8 mouse cellular contexts compared by ENCODE assay signal in the genomic region with DNA sequence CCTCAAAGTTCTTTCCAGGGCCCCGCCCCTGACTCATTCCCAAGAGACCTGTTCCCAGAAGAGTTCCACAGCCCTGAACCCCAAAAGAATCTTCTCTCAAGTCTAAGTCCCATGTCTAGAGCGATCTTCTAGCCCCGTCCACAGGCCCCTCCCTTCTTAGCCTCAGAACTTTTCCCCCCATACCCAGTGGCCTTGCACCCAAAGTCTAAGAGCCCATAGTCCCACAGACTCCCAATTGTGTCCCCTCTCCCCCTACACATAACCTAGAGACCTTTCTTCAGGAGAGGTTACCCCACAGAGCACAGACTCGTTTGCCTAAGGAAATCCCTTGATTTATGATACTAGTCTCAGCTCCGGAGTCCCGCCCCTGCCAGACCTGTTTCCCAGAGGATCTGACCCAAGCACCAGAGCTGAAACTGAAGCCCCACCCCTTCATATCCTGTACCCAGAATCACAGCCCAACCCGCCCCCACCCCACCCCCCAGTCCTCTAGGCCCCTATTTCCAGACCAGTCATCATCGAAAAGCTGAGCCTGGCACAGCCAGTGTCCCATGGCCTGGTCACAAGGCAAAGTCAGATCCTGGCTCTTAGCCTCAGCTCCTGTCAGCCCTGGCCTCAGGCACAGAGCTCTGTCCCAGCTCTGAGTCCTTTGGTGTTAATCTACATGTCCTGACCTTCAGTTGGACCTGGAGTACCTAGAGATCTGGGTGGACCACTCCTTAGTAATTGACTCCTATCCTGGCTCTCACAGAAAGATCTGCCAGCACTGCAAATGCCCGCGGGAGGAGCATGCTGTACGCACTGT. TPM values are rescaled to one million over a fixed set of nuclear protein-coding genes. Genes with fewer than 3 reads are reported as not detected.
DNase-seq lines count a peak whose midpoint lies in the region; ATAC-seq lines count a peak whose summit lies in the region.

No protein-coding gene starts in this region.

- H3K27ac ChIP-seq in neural tube, embryonic 11.5 days (ENCODE audit: low read depth, low read length) = no peak overlapping the region
- H3K27ac ChIP-seq in heart, embryonic 12.5 days (ENCODE audit: poor library complexity, severe bottlenecking) = 0 out of 2 replicates have a peak overlapping the region, but pooled peaks have one; percentile 80
- H3K27ac ChIP-seq in kidney, embryonic 16.5 days (ENCODE audit: low read length) = peak overlapping the region; percentile 91
- H3K27ac ChIP-seq in stomach, embryonic 16.5 days (ENCODE audit: low read length) = peak overlapping the region; percentile 89

- 47% methylated on average over 11 of the region's 11 CpGs for WGBS in neural tube, embryonic 11.5 days
- 51% methylated on average over 11 of the region's 11 CpGs for WGBS in heart, embryonic 12.5 days
- 42% methylated on average over 11 of the region's 11 CpGs for WGBS in kidney, embryonic 16.5 days
- 47% methylated on average over 11 of the region's 11 CpGs for WGBS in stomach, embryonic 16.5 days

- ATAC-seq in neural tube, embryonic 11.5 days (ENCODE audit: insufficient read depth, low FRiP score, low TSS enrichment) = no peak
- peak; percentile 31; the same call in 1 of the 2 replicates for ATAC-seq in heart, embryonic 12.5 days (ENCODE audit: insufficient number of reproducible peaks, low FRiP score)
- ATAC-seq in kidney, embryonic 16.5 days (ENCODE audit: low FRiP score, low TSS enrichment) = peak; percentile 49
- ATAC-seq in stomach, embryonic 16.5 days (ENCODE audit: insufficient read depth, low FRiP score) = peak; percentile 38

- no peaks in the 10 kb centered on the region for H3K4me1 ChIP-seq in neural tube, embryonic 11.5 days (ENCODE audit: control insufficient read depth, insufficient read depth, low read length)
- peaks cover 13% of the 10 kb centered on the region; the same call in 1 of the 2 replicates for H3K4me1 ChIP-seq in heart, embryonic 12.5 days (replicated peaks)
- peaks cover 9% of the 10 kb centered on the region for H3K4me1 ChIP-seq in kidney, embryonic 16.5 days (ENCODE audit: insufficient read depth, low read length)
- peaks cover 3% of the 10 kb centered on the region; the same call in 1 of the 2 replicates for H3K4me1 ChIP-seq in stomach, embryonic 16.5 days (ENCODE audit: control insufficient read depth, insufficient read depth, low read length)

- H3K36me3 ChIP-seq in neural tube, embryonic 11.5 days (ENCODE audit: control insufficient read depth, insufficient read depth, low read length) = no peaks in the 10 kb centered on the region
- peaks cover 10% of the 10 kb centered on the region; the same call in 1 of the 2 replicates for H3K36me3 ChIP-seq in heart, embryonic 12.5 days
- no peaks in the 10 kb centered on the region for H3K36me3 ChIP-seq in kidney, embryonic 16.5 days (ENCODE audit: insufficient read depth, low read length)
- H3K36me3 ChIP-seq in stomach, embryonic 16.5 days (ENCODE audit: control insufficient read depth, insufficient read depth, low read length) = no peaks in the 10 kb centered on the region; the same call in 1 of the 2 replicates

- no peaks in the 10 kb centered on the region for H3K27me3 ChIP-seq in neural tube, embryonic 11.5 days (ENCODE audit: control insufficient read depth, insufficient read depth, low read length)
- no peaks in the 10 kb centered on the region for H3K27me3 ChIP-seq in heart, embryonic 12.5 days (replicated peaks)
- H3K27me3 ChIP-seq in kidney, embryonic 16.5 days (ENCODE audit: insufficient read depth, low read length) = no peaks in the 10 kb centered on the region
- H3K27me3 ChIP-seq in stomach, embryonic 16.5 days (ENCODE audit: control insufficient read depth, insufficient read depth, low read length) = no peaks in the 10 kb centered on the region

- no peak overlapping the region for H3K9ac ChIP-seq in neural tube, embryonic 11.5 days (ENCODE audit: low read length)
- no peak overlapping the region for H3K9ac ChIP-seq in heart, embryonic 12.5 days
- 0 out of 2 replicates have a peak overlapping the region, but pooled peaks have one; percentile 31 for H3K9ac ChIP-seq in kidney, embryonic 16.5 days (replicated peaks; ENCODE audit: low read length)
- H3K9ac ChIP-seq in stomach, embryonic 16.5 days (ENCODE audit: low read length) = peak overlapping the region; percentile 76; the same call in 1 of the 2 replicates

- no peaks in the 10 kb centered on the region for H3K9me3 ChIP-seq in neural tube, embryonic 11.5 days (ENCODE audit: control insufficient read depth, low read length)
- no peaks in the 10 kb centered on the region for H3K9me3 ChIP-seq in heart, embryonic 12.5 days (replicated peaks)
- H3K9me3 ChIP-seq in kidney, embryonic 16.5 days (ENCODE audit: low read length) = no peaks in the 10 kb centered on the region
- no peaks in the 10 kb centered on the region for H3K9me3 ChIP-seq in stomach, embryonic 16.5 days (replicated peaks; ENCODE audit: control insufficient read depth, low read length)

- no peak overlapping the region; the same call in 1 of the 2 replicates for H3K4me2 ChIP-seq in neural tube, embryonic 11.5 days (ENCODE audit: low read depth)
- H3K4me2 ChIP-seq in heart, embryonic 12.5 days = peak overlapping the region; percentile 76
- H3K4me2 ChIP-seq in kidney, embryonic 16.5 days (replicated peaks; ENCODE audit: low read depth, low read length) = peak overlapping the region; percentile 56
- H3K4me2 ChIP-seq in stomach, embryonic 16.5 days (ENCODE audit: low read depth, low read length) = peak overlapping the region; percentile 64

- 0 out of 2 replicates have a peak overlapping the region, but pooled peaks have one; percentile 2 for H3K4me3 ChIP-seq in neural tube, embryonic 11.5 days (ENCODE audit: low read depth, low read length)
- H3K4me3 ChIP-seq in heart, embryonic 12.5 days = peak overlapping the region; percentile 63; the same call in 1 of the 2 replicates
- peak overlapping the region; percentile 56 for H3K4me3 ChIP-seq in kidney, embryonic 16.5 days (ENCODE audit: low read length)
- peak overlapping the region; percentile 54 for H3K4me3 ChIP-seq in stomach, embryonic 16.5 days (replicated peaks; ENCODE audit: low read length)

- DNase-seq in neural tube, embryonic 11.5 days (ENCODE audit: low spot score) = no peak
- no peak for DNase-seq in neural tube, embryonic 10.5 days (ENCODE audit: extremely low spot score, low spot score)
- DNase-seq in cerebellum, adult 11-12 months = no peak
- DNase-seq in testis, postnatal 14 days (ENCODE audit: low spot score) = no peak
- DNase-seq in Muller cell, postnatal 12 days (ENCODE audit: inconsistent ontology term) = no peak

RNA-seq across cellular contexts. Expression of gene Prickle3, which starts 1.9 kb away (rescaled TPM):
- 2.4 and 3.1 TPM in 2 replicates for polyA plus RNA-seq in neural tube, embryonic 11.5 days (2014; fragmentation: Nextera tagmentation; extraction: Ambion mirVana)
- polyA plus RNA-seq in heart, embryonic 12.5 days (2016; fragmentation: Nextera tagmentation; extraction: Ambion mirVana) = 6.6 and 6.8 TPM in 2 replicates
- polyA plus RNA-seq in kidney, embryonic 16.5 days (2015; fragmentation: Nextera tagmentation; extraction: Ambion mirVana) = 14.1 and 14.7 TPM in 2 replicates
- 11.1 and 12.7 TPM in 2 replicates for polyA plus RNA-seq in stomach, embryonic 16.5 days (2015; fragmentation: Nextera tagmentation; extraction: Ambion mirVana)

RNA-seq across cellular contexts. Expression of gene Plp2, which starts 12.2 kb away (rescaled TPM):
- polyA plus RNA-seq in neural tube, embryonic 11.5 days (2014; fragmentation: Nextera tagmentation; extraction: Ambion mirVana) = 43.3 and 49.4 TPM in 2 replicates
- 147 and 155 TPM in 2 replicates for polyA plus RNA-seq in heart, embryonic 12.5 days (2016; fragmentation: Nextera tagmentation; extraction: Ambion mirVana)
- polyA plus RNA-seq in kidney, embryonic 16.5 days (2015; fragmentation: Nextera tagmentation; extraction: Ambion mirVana) = 170 and 179 TPM in 2 replicates
- 233 and 283 TPM in 2 replicates for polyA plus RNA-seq in stomach, embryonic 16.5 days (2015; fragmentation: Nextera tagmentation; extraction: Ambion mirVana)

RNA-seq across cellular contexts. Expression of gene Syp, which starts 20.7 kb away (rescaled TPM):
- polyA plus RNA-seq in neural tube, embryonic 11.5 days (2014; fragmentation: Nextera tagmentation; extraction: Ambion mirVana) = 15.5 and 18.6 TPM in 2 replicates
- 0.63 and 0.94 TPM in 2 replicates for polyA plus RNA-seq in heart, embryonic 12.5 days (2016; fragmentation: Nextera tagmentation; extraction: Ambion mirVana)
- polyA plus RNA-seq in kidney, embryonic 16.5 days (2015; fragmentation: Nextera tagmentation; extraction: Ambion mirVana) = 3.1 and 3.6 TPM in 2 replicates
- polyA plus RNA-seq in stomach, embryonic 16.5 days (2015; fragmentation: Nextera tagmentation; extraction: Ambion mirVana) = 9.8 and 10.3 TPM in 2 replicates

RNA-seq across cellular contexts. Expression of gene Magix, which starts 22.1 kb away (rescaled TPM):
- polyA plus RNA-seq in neural tube, embryonic 11.5 days (2014; fragmentation: Nextera tagmentation; extraction: Ambion mirVana) = not detected in 2 replicates
- polyA plus RNA-seq in heart, embryonic 12.5 days (2016; fragmentation: Nextera tagmentation; extraction: Ambion mirVana) = 0.18 TPM in 2 replicates
- 0.91 and 1.4 TPM in 2 replicates for polyA plus RNA-seq in kidney, embryonic 16.5 days (2015; fragmentation: Nextera tagmentation; extraction: Ambion mirVana)
- 0.80 and 0.87 TPM in 2 replicates for polyA plus RNA-seq in stomach, embryonic 16.5 days (2015; fragmentation: Nextera tagmentation; extraction: Ambion mirVana)

RNA-seq across cellular contexts. Expression of gene Gpkow, which starts 37.9 kb away (rescaled TPM):
- 47.3 and 48.4 TPM in 2 replicates for polyA plus RNA-seq in neural tube, embryonic 11.5 days (2014; fragmentation: Nextera tagmentation; extraction: Ambion mirVana)
- polyA plus RNA-seq in heart, embryonic 12.5 days (2016; fragmentation: Nextera tagmentation; extraction: Ambion mirVana) = 35.5 and 36.4 TPM in 2 replicates
- polyA plus RNA-seq in kidney, embryonic 16.5 days (2015; fragmentation: Nextera tagmentation; extraction: Ambion mirVana) = 47.6 and 50.4 TPM in 2 replicates
- polyA plus RNA-seq in stomach, embryonic 16.5 days (2015; fragmentation: Nextera tagmentation; extraction: Ambion mirVana) = 37.9 and 38.4 TPM in 2 replicates

Comparison
In these comparisons a context has a peak if more than half of its experiments do, and no peak if none do; other contexts are left out.
1. H3K4me3 ChIP-seq: peak in every context shown above with its lines; median percentile 63 in heart, embryonic 12.5 days; 56 in kidney, embryonic 16.5 days; 54 in stomach, embryonic 16.5 days; 2 in neural tube, embryonic 11.5 days.
2. H3K9ac ChIP-seq: peak in kidney, embryonic 16.5 days (single experiment) and stomach, embryonic 16.5 days (single experiment); none in neural tube, embryonic 11.5 days (single experiment) and heart, embryonic 12.5 days (single experiment).